Mouse (Mus musculus): ENCODE results near the gene Gm10721. TPM values are rescaled to one million over a fixed set of nuclear protein-coding genes. Genes with fewer than 3 reads are reported as not detected.
"Not testable (repeated sequence)": the region's sequence is repeated elsewhere in the genome, so short reads cannot be mapped to it uniquely, and the experiment has no call there.

The Gm10721 gene
- polyA plus RNA-seq, 1 experiment from 2014 or later, result not detected

GRCm38 (mm10) chr9:3012054-3012621 is 802 bp upstream of the Gm10721 start:
- H3K4me3 ChIP-seq (replicated peaks; ENCODE audit: low read length); ATAC-seq (ENCODE audit: insufficient read depth, low FRiP score); H3K36me3 ChIP-seq (ENCODE audit: control insufficient read depth, insufficient read depth, low read length); H3K9ac ChIP-seq (ENCODE audit: low read length); H3K27me3 ChIP-seq (ENCODE audit: control insufficient read depth, insufficient read depth, low read length); H3K4me1 ChIP-seq (ENCODE audit: control insufficient read depth, insufficient read depth, low read length); H3K4me2 ChIP-seq (ENCODE audit: low read depth, low read length); H3K27ac ChIP-seq (ENCODE audit: low read length); H3K9me3 ChIP-seq (replicated peaks; ENCODE audit: control insufficient read depth, low read length): not testable (repeated sequence)
- WGBS, result 79% methylated on average over 2 of the region's 7 CpGs

GRCm38 (mm10) chr9:3015354-3015753 is 2.4 kb downstream of the Gm10721 start, which contains the start of gene Gm10720:
TSS of gene Gm10720 (plus strand) at chr9:3015654.
- not testable (repeated sequence) for H3K4me2 ChIP-seq (ENCODE audit: low read depth, low read length); H3K9ac ChIP-seq (ENCODE audit: low read length); H3K27me3 ChIP-seq (ENCODE audit: control insufficient read depth, insufficient read depth, low read length); H3K36me3 ChIP-seq (ENCODE audit: control insufficient read depth, insufficient read depth, low read length); H3K4me1 ChIP-seq (ENCODE audit: control insufficient read depth, insufficient read depth, low read length); ATAC-seq (ENCODE audit: insufficient read depth, low FRiP score); H3K9me3 ChIP-seq (replicated peaks; ENCODE audit: control insufficient read depth, low read length); H3K27ac ChIP-seq (ENCODE audit: low read length); H3K4me3 ChIP-seq (replicated peaks; ENCODE audit: low read length)
- 58% methylated on average over 4 of the region's 9 CpGs for WGBS

DNA sequence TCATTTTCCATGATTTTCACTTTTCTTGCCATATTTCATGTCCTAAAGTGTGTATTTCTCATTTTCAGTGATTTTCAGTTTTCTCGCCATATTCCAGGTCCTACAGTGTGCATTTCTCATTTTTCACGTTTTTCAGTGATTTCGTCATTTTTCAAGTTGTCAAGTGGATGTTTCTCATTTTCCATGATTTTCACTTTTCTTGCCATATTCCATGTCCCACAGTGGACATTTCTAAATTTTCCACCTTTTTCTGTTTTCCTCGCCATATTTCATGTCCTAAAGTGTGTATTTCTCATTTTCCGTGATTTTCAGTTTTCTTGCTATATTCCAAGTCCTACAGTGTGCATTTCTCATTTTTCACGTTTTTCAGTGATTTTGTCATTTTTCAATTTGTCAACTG is 3.0 kb downstream of the Gm10721 start:
- ATAC-seq (ENCODE audit: insufficient read depth, low FRiP score); H3K9me3 ChIP-seq (replicated peaks; ENCODE audit: control insufficient read depth, low read length); H3K36me3 ChIP-seq (ENCODE audit: control insufficient read depth, insufficient read depth, low read length); H3K4me3 ChIP-seq (replicated peaks; ENCODE audit: low read length); H3K27ac ChIP-seq (ENCODE audit: low read length); H3K27me3 ChIP-seq (ENCODE audit: control insufficient read depth, insufficient read depth, low read length); H3K4me2 ChIP-seq (ENCODE audit: low read depth, low read length); H3K4me1 ChIP-seq (ENCODE audit: control insufficient read depth, insufficient read depth, low read length); H3K9ac ChIP-seq (ENCODE audit: low read length): not testable (repeated sequence)
- WGBS, result 77% methylated on average over 4 of the region's 6 CpGs

DNA sequence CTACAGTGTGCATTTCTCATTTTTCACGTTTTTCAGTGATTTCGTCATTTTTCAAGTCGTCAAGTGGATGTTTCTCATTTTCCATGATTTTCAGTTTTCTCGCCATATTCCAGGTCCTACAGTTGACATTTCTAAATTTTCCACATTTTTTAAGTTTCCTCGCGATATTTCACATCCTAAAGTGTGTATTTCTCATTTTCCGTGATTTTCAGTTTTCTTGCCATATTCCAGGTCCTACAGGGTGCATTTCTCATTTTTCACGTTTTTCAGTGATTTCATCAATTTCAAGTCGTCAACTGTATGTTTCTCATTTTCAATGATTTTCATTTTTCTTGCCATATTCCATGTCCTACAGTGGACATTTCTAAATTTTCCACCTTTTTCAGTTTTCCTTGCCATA is 4.2 kb downstream of the Gm10721 start, which contains the start of gene Gm10719:
Gene Gm10719, plus strand, starts transcription at position 301 of the 400 bp plus-strand sequence.
- not testable (repeated sequence) for H3K9ac ChIP-seq (ENCODE audit: low read length); H3K9me3 ChIP-seq (replicated peaks; ENCODE audit: control insufficient read depth, low read length); H3K4me3 ChIP-seq (replicated peaks; ENCODE audit: low read length); H3K27ac ChIP-seq (ENCODE audit: low read length); H3K36me3 ChIP-seq (ENCODE audit: control insufficient read depth, insufficient read depth, low read length); H3K4me1 ChIP-seq (ENCODE audit: control insufficient read depth, insufficient read depth, low read length); H3K27me3 ChIP-seq (ENCODE audit: control insufficient read depth, insufficient read depth, low read length); ATAC-seq (ENCODE audit: insufficient read depth, low FRiP score); H3K4me2 ChIP-seq (ENCODE audit: low read depth, low read length)
- WGBS, result no CpG with 5 or more reads among the region's 9 CpGs

- not testable (repeated sequence) for H3K27ac ChIP-seq (ENCODE audit: low read length); ATAC-seq (ENCODE audit: insufficient read depth, low FRiP score); H3K36me3 ChIP-seq (ENCODE audit: control insufficient read depth, insufficient read depth, low read length); H3K4me3 ChIP-seq (replicated peaks; ENCODE audit: low read length); H3K4me1 ChIP-seq (ENCODE audit: control insufficient read depth, insufficient read depth, low read length); H3K27me3 ChIP-seq (ENCODE audit: control insufficient read depth, insufficient read depth, low read length); H3K9ac ChIP-seq (ENCODE audit: low read length); H3K9me3 ChIP-seq (replicated peaks; ENCODE audit: control insufficient read depth, low read length); H3K4me2 ChIP-seq (ENCODE audit: low read depth, low read length)
- WGBS, result 72% methylated on average over 9 of the region's 9 CpGs
Measured at GRCm38 (mm10) chr9:3018944-3019343, 6.0 kb downstream of the Gm10721 start.

- H3K4me2 ChIP-seq (ENCODE audit: low read depth, low read length); H3K4me3 ChIP-seq (replicated peaks; ENCODE audit: low read length); H3K27ac ChIP-seq (ENCODE audit: low read length); H3K36me3 ChIP-seq (ENCODE audit: control insufficient read depth, insufficient read depth, low read length); H3K4me1 ChIP-seq (ENCODE audit: control insufficient read depth, insufficient read depth, low read length); H3K9me3 ChIP-seq (replicated peaks; ENCODE audit: control insufficient read depth, low read length); H3K27me3 ChIP-seq (ENCODE audit: control insufficient read depth, insufficient read depth, low read length); H3K9ac ChIP-seq (ENCODE audit: low read length): not testable (repeated sequence)
- peak; percentile 56 for ATAC-seq (ENCODE audit: insufficient read depth, low FRiP score)
- 76% methylated on average over 11 of the region's 19 CpGs for WGBS
Measured at GRCm38 (mm10) chr9:3019835-3020727, 7.1 kb downstream of the Gm10721 start.

GRCm38 (mm10) chr9:3022316-3023008 is 9.5 kb downstream of the Gm10721 start:
- H3K4me3 ChIP-seq (replicated peaks; ENCODE audit: low read length); H3K4me2 ChIP-seq (ENCODE audit: low read depth, low read length); ATAC-seq (ENCODE audit: insufficient read depth, low FRiP score); H3K27ac ChIP-seq (ENCODE audit: low read length); H3K9me3 ChIP-seq (replicated peaks; ENCODE audit: control insufficient read depth, low read length); H3K9ac ChIP-seq (ENCODE audit: low read length); H3K27me3 ChIP-seq (ENCODE audit: control insufficient read depth, insufficient read depth, low read length); H3K36me3 ChIP-seq (ENCODE audit: control insufficient read depth, insufficient read depth, low read length); H3K4me1 ChIP-seq (ENCODE audit: control insufficient read depth, insufficient read depth, low read length): not testable (repeated sequence)
- WGBS, result 69% methylated on average over 9 of the region's 13 CpGs

DNA sequence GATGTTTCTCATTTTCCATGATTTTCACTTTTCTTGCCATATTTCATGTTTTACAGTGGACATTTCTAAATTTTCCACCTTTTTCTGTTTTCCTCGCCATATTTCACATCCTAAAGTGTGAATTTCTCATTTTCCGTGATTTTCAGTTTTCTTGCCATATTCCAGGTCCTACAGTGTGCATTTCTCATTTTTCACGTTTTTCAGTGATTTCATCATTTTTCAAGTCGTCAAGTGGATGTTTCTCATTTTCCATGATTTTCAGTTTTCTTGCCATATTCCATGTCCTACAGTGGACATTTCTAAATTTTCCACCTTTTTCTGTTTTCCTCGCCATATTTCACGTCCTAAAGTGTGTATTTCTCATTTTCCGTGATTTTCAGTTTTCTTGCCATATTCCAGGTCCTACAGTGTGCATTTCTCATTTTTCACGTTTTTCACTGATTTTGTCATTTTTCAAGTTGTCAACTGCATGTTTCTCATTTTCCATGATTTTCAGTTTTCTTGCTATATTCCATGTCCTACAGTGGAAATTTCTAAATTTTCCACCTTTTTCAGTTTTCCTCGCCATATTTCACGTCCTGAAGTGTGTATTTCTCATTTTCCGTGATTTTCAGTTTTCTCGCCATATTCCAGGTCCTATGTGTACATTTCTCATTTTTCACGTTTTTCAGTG is 10.5 kb downstream of the Gm10721 start, which contains the start of gene Gm10718:
Gene Gm10718, plus strand, starts transcription at position 236 of the 673 bp plus-strand sequence.
- WGBS, result 76% methylated on average over 9 of the region's 13 CpGs
- H3K4me3 ChIP-seq (replicated peaks; ENCODE audit: low read length); H3K36me3 ChIP-seq (ENCODE audit: control insufficient read depth, insufficient read depth, low read length); H3K4me2 ChIP-seq (ENCODE audit: low read depth, low read length); H3K4me1 ChIP-seq (ENCODE audit: control insufficient read depth, insufficient read depth, low read length); H3K27ac ChIP-seq (ENCODE audit: low read length); H3K9me3 ChIP-seq (replicated peaks; ENCODE audit: control insufficient read depth, low read length); ATAC-seq (ENCODE audit: insufficient read depth, low FRiP score); H3K9ac ChIP-seq (ENCODE audit: low read length); H3K27me3 ChIP-seq (ENCODE audit: control insufficient read depth, insufficient read depth, low read length): not testable (repeated sequence)
